Mouse (Mus musculus) embryonic fibroblast, embryonic 13.5 days (primary cell): ENCODE measurements at regions not wholly inside any gene's neighbourhood (a gene's known extent, or its start where the extent isn't known, plus 50 kb on each side); places are given as distances from the start of the nearest gene placed in this dataset.

Source experiments
- CTCF ChIP-seq: IDR thresholded peaks from 2 replicates; pipeline ENCODE4 v1.5.1; 2011; ENCODE audit warnings: mild to moderate bottlenecking, control low read depth, low read length, moderate library complexity, borderline replicate concordance; ENCODE audit not compliant: insufficient read depth
- POLR2A ChIP-seq: IDR thresholded peaks from 2 replicates; pipeline ENCODE4 v1.6.1; 2011; ENCODE audit warnings: low read depth, mild to moderate bottlenecking, control low read depth, low read length, moderate library complexity

- TF ChIP-seq POLR2A (no peak), CTCF (no peak)
Measured at GRCm38 (mm10) chr7:40702191-40703045, 195.7 kb upstream of the Vstm2b start.
